Mouse (Mus musculus) heart, embryonic 10.5 days (tissue): Measurements from ENCODE around the gene Prpf8. TPM values are rescaled to one million over a fixed set of nuclear protein-coding genes. Genes with fewer than 3 reads are reported as not detected.

Experiments
- DNase-seq: peaks from one replicate; pipeline ENCODE4 v3.0.0-alpha.2; 2017; ENCODE audit warnings: low spot score
- H3K27ac ChIP-seq: fragments of 300-500 bp; sonication (generic); 2 replicates; pipeline ENCODE4 v1.5.1; 2016; ENCODE audit warnings: mild to moderate bottlenecking
- H3K27me3 ChIP-seq: fragments of 300-500 bp; sonication (generic); 2 replicates; pipeline ENCODE4 v1.6.1; 2016; ENCODE audit warnings: mild to moderate bottlenecking; ENCODE audit not compliant: poor library complexity, insufficient read depth, severe bottlenecking
- H3K36me3 ChIP-seq: fragments of 300-500 bp; sonication (generic); 2 replicates; pipeline ENCODE4 v1.6.1; 2016; ENCODE audit warnings: mild to moderate bottlenecking, moderate library complexity
- H3K4me1 ChIP-seq: fragments of 300-500 bp; sonication (generic); 2 replicates; pipeline ENCODE4 v1.6.1; 2016; ENCODE audit warnings: mild to moderate bottlenecking
- H3K4me3 ChIP-seq: fragments of 300-500 bp; sonication (generic); 2 replicates; pipeline ENCODE4 v1.5.1; 2016; ENCODE audit warnings: mild to moderate bottlenecking, moderate library complexity
- H3K9me3 ChIP-seq: fragments of 300-500 bp; sonication (generic); 2 replicates; pipeline ENCODE4 v1.6.1; 2016; ENCODE audit warnings: mild to moderate bottlenecking, moderate library complexity
- WGBS: fragments of 180-500 bp; shearing (Covaris S2); methylation state at CpG from one replicate; pipeline ENCODE4 v1.1.7; 2016; 5-methylcytosine and 5-hydroxymethylcytosine counted together
- polyA plus RNA-seq: library from polyadenylated mRNA; unstranded; fragments of >200 nt; fragmentation: Nextera tagmentation; extraction: Ambion mirVana; gene quantifications from 2 replicates; pipeline ENCODE4 v1.2.1, GENCODE M21; 2016

Gene Prpf8
- 49.2 and 53.7 TPM in 2 replicates for polyA plus RNA-seq

DNA sequence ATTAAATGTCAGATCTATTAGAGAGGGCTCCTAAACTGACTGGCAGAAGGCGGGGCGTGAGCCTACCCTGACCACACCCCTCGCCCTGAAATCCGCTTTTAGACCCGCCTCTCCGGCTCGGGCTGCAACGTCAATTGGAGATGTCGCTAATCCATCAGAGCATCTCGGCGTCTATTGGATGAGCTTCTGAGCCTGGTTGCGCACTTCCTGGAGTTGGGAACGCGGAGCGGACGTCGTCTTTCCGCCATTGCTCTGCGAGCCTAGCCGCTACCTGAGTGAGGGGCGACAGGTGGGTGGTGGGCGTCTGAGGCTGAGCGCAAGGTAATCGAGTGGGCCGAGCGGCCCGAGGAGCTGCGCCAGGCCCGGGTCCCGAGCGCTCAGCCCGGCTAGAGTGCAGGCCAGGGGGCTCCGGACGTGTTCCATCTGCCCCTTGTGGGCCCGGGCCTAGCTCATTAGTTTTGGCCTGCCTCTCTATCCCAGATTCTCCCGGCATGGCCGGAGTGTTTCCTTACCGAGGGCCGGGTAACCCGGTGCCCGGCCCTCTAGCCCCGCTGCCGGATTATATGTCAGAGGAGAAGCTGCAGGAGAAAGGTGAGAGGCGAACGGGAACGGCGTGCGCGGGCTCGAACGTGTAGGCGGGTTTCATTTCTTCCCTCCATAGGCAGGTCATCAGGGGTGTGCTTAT, at the start of gene Prpf8:
Gene Prpf8, plus strand, starts transcription at position 216 of the 685 bp plus-strand sequence.
- no peaks in the 10 kb centered on the region for H3K27me3 ChIP-seq
- peaks cover 12% of the 10 kb centered on the region for H3K4me1 ChIP-seq
- H3K4me3 ChIP-seq: peak within 1 kb of the TSS; percentile 97
- no peaks in the 10 kb centered on the region for H3K9me3 ChIP-seq
- H3K27ac ChIP-seq: peak within 1 kb of the TSS; percentile 97
- peak; percentile 99 for DNase-seq
- peaks cover 32% of the 10 kb centered on the region for H3K36me3 ChIP-seq
- under 1% methylated on average over 52 of the region's 52 CpGs for WGBS

DNA sequence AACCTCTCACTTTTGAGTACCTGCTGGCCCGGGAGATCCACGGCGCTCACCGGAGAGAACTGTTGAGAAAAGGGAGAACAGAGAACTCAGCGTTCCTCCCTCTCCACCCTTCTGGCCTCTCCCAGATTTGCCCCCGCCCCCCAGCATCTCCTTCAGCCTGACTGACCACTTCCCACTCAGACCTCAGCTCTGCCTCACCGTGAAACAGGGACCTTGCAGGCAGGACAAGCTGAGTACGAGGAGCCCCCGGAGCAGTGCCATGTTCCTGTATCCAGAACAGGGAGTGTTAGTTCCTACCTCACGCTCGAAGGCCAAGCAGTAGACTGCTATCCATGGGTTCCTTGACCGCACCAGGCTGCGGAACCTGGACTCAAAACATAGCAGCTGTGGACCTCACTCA, 48.4 kb upstream of the Prpf8 start:
- 81% methylated on average over 13 of the region's 13 CpGs for WGBS

DNA sequence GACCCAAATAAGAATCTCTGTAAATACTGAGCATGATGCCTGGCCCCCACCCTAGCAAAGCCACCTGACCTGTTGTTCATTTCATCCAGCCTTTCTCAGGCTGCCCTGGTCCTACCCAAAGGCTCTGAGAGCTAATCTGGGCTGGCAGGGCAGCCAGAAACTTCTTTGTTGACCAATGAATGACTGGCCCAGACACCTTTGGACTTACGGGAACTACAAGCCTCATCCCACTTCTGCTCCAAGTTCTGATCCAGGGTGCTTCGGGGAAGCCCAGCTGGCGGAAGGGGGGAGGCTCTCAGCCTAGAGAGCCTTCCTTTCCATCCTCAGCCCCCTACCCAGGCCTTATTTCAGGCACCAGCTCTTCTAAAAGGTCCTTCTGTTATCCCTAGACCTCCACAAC, 47.8 kb upstream of the Prpf8 start:
- 89% methylated on average over 3 of the region's 3 CpGs for WGBS
- no peak for DNase-seq
- H3K27ac ChIP-seq: no peak overlapping the region
- H3K4me1 ChIP-seq: peaks cover 14% of the 10 kb centered on the region
- H3K36me3 ChIP-seq: peaks cover 26% of the 10 kb centered on the region
- no peak overlapping the region for H3K4me3 ChIP-seq
- H3K27me3 ChIP-seq: 0 out of 2 replicates have a peak, but pooled peaks cover 5% of the 10 kb centered on the region
- peaks cover 6% of the 10 kb centered on the region for H3K9me3 ChIP-seq

More for the DNA sequence above, 48.4 kb upstream of the Prpf8 start:
- H3K9me3 ChIP-seq: peaks cover 6% of the 10 kb centered on the region
- peak overlapping the region; percentile 18; the same call in 1 of the 2 replicates for H3K4me3 ChIP-seq
- no peak for DNase-seq
- H3K36me3 ChIP-seq: peaks cover 25% of the 10 kb centered on the region
- H3K27ac ChIP-seq: no peak overlapping the region
- H3K4me1 ChIP-seq: peaks cover 10% of the 10 kb centered on the region; the same call in 1 of the 2 replicates
- H3K27me3 ChIP-seq: 0 out of 2 replicates have a peak, but pooled peaks cover 5% of the 10 kb centered on the region

DNA sequence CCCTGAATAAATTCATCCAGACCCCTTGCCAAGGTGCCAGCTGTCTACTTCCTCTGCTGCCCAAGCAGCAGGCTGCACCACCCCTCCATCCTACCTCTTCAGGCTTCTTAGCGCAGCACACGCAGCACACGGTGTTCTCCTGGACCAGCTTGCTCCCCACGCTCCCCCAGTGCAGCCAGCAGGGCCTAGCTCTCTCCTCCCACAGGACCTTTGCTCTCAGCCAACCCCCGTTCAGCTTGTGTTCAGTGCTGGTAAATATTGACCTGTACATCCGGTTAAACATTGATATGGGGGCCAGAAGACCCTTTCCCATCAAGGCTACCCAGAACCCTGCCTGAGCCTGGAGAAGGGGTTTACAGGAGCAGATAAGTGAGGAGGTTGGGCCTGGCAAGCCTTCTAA, 47.3 kb upstream of the Prpf8 start, which contains the start of gene Serpinf2:
Gene Serpinf2, minus strand, starts transcription at position 229 of the 400 bp plus-strand sequence.
- H3K27ac ChIP-seq: no peak within 1 kb of the TSS
- H3K36me3 ChIP-seq: peaks cover 32% of the 10 kb centered on the region
- DNase-seq: no peak
- H3K4me1 ChIP-seq: peaks cover 20% of the 10 kb centered on the region
- no peak within 1 kb of the TSS; the same call in 1 of the 2 replicates for H3K4me3 ChIP-seq
- WGBS: 83% methylated on average over 6 of the region's 6 CpGs
- peaks cover 2% of the 10 kb centered on the region for H3K9me3 ChIP-seq
- H3K27me3 ChIP-seq: 0 out of 2 replicates have a peak, but pooled peaks cover 5% of the 10 kb centered on the region

DNA sequence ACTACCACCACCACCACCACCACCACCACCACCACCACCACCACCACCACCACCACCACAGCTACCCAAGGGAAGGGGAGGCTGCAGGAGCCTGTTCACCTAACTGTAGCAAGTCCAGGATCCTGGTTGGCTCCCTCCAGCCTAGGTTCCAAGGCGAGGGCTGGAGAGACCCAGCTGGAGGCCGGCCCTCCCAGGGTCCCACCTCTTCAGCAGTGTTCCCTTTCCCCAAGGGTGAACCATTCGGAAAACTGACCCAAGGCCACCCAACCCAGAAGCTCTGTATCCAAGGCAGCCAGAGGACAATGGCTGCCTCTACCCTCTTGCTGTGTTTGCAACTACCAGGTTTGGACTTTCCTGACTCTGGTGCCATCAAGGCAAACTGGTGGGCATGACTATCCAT, 46.7 kb upstream of the Prpf8 start:
- DNase-seq: no peak

DNA sequence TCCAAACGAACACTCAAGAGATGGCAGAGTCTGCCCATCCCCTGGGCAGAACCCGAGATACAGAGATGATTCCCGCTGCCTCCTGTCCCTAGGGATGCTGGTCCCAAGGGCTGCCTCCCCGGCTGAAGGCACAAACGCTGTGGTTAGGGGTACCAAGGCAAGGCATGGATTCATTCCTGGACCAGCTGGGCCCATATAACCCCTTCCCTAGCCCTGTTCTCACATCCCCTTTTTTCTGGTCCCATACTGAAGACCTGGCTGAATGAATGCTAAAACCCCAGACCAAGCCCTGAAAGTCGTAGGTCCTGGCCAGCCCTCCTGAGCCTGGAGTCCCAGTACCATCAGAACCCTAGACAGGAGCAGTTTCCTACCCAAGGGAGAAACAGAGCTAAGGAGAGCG, 45.6 kb upstream of the Prpf8 start:
- Histone ChIP-seq H3K4me1 (peaks cover 31% of the 10 kb centered on the region), H3K36me3 (peaks cover 45% of the 10 kb centered on the region), H3K9me3 (no peaks in the 10 kb centered on the region), H3K4me3 (no peak overlapping the region), H3K27me3 (0 out of 2 replicates have a peak, but pooled peaks cover 5% of the 10 kb centered on the region), H3K27ac (no peak overlapping the region)
- DNase-seq: no peak
- WGBS: 78% methylated on average over 7 of the region's 7 CpGs

More for the DNA sequence above, 46.7 kb upstream of the Prpf8 start:
- Histone ChIP-seq H3K4me3 (no peak overlapping the region), H3K4me1 (peaks cover 26% of the 10 kb centered on the region), H3K27ac (no peak overlapping the region), H3K36me3 (peaks cover 38% of the 10 kb centered on the region), H3K27me3 (0 out of 2 replicates have a peak, but pooled peaks cover 5% of the 10 kb centered on the region), H3K9me3 (no peaks in the 10 kb centered on the region)
- 80% methylated on average over 3 of the region's 3 CpGs for WGBS

DNA sequence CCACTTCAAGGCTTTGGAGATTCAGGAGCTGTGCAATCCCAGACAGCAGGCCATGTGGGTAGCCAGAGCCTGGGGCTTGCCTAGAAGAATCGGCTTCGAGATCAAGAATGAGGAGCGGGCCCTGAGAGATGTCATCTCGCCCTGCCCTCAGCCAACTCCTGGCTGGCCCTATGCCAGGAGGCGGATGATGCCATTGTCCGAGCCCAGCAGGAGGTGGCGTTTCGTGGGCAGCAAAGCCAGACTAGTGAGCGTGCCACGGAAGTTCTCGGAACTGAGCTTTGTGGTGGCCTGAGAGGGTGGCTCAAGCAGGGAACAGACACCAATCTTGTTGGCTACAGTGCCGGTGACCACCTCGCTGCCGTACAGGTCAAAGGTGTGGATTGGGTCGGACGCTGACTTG, 45.0 kb upstream of the Prpf8 start:
- WGBS: 93% methylated on average over 16 of the region's 16 CpGs
- no peak for DNase-seq
- Histone ChIP-seq H3K4me3 (no peak overlapping the region), H3K4me1 (peaks cover 28% of the 10 kb centered on the region), H3K9me3 (no peaks in the 10 kb centered on the region), H3K27ac (no peak overlapping the region), H3K36me3 (peaks cover 45% of the 10 kb centered on the region), H3K27me3 (0 out of 2 replicates have a peak, but pooled peaks cover 5% of the 10 kb centered on the region)

DNA sequence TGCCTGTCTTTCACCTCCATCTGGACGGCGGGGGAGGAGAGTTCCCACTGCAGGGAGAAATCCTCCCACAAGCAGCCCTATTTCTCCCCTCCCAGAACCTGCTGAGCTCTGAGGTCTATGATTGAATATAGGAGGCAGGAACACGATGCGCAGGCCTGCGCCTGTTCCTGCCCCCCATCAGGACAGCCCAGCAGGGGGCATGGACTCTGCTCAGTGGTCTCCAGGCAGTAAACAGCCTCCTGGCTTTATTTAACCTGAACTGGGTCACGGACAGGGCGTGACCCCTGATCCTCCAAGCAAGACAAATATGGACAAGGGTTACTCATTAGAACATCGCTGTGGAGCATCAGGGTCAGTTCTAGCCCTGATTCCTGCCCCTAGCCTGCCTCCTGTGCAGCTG, 42.9 kb upstream of the Prpf8 start:
- Histone ChIP-seq H3K27me3 (no peaks in the 10 kb centered on the region), H3K27ac (peak overlapping the region; percentile 7; the same call in 1 of the 2 replicates), H3K4me1 (peaks cover 22% of the 10 kb centered on the region), H3K4me3 (no peak overlapping the region), H3K36me3 (peaks cover 64% of the 10 kb centered on the region), H3K9me3 (no peaks in the 10 kb centered on the region)
- DNase-seq: no peak
- WGBS: 70% methylated on average over 8 of the region's 8 CpGs

DNA sequence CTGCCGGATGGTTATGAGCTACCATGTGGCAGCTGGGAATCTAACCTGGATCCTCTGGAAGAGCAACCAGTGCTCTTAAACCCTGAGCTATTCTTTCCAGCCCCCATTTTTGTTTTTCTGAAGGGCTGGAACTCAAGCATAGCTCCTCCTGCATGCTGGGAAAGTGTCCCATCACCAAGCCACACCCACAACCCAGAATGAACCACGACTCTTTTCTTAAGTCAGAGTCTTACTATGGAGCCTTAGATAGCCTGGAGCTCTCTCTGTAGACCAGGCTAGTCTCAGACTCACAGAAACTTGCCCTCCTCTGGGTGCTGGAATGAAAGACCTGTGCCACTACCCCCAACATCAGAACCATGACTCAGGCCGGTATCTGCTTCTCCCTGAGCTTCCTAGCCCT, 38.0 kb upstream of the Prpf8 start:
- H3K4me3 ChIP-seq: no peak overlapping the region
- H3K27ac ChIP-seq: peak overlapping the region; percentile 48; the same call in 1 of the 2 replicates
- 78% methylated on average over 3 of the region's 3 CpGs for WGBS
- H3K36me3 ChIP-seq: peaks cover 62% of the 10 kb centered on the region
- no peak for DNase-seq
- H3K9me3 ChIP-seq: no peaks in the 10 kb centered on the region
- peaks cover 47% of the 10 kb centered on the region for H3K4me1 ChIP-seq
- H3K27me3 ChIP-seq: no peaks in the 10 kb centered on the region

DNA sequence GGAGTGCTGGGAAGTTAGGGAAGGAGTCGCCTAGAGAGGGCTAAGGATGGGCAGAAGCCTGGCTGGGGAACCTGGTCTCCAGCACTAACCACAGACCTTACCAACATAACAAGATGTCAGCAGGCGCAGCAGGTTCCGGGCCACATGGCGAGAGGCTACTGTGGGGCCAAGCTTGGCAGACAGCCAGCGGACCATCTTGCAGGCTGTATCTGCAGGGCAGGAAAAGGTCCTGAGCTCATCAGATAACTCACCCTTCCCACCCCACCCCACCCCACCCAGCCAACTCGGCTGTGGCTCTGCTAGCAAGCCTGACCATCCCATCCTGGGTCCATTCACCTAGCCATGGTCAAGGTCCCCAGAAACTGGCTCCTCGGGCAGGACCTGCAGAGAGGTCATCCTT, 36.9 kb upstream of the Prpf8 start:
- peaks cover 52% of the 10 kb centered on the region for H3K36me3 ChIP-seq
- no peaks in the 10 kb centered on the region for H3K9me3 ChIP-seq
- 71% methylated on average over 7 of the region's 7 CpGs for WGBS
- peak; percentile 87 for DNase-seq
- H3K4me3 ChIP-seq: no peak overlapping the region
- no peaks in the 10 kb centered on the region for H3K27me3 ChIP-seq
- no peak overlapping the region for H3K27ac ChIP-seq
- peaks cover 47% of the 10 kb centered on the region for H3K4me1 ChIP-seq

DNA sequence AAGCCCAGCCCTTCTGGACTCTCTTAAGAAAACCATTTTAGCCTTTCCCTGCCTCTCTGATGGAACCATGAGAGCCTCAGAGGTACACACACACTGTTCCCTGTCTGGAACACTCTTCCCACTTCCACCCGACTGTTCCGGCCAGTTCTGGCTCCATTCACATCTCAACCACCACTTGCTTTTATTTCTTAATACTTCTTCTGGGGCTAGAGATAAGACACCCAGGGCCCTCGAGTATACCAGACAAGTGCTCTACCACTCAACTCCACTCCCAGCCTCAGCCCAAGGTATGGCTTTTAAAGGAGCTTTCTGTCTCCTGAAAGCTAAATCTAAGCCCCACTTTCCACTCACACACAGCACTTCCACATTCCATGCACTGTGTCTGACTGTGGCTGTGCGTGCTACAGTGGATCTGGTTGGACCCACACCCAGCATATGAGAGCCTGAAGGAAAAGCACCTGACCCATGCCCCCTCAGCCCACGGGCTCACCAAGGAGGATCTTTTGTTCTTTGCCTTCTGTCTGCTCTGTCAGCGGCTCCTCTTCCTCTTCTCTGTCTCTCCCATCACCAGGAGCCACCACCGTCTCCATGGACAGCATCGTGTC, 36.2 kb upstream of the Prpf8 start:
- WGBS: 79% methylated on average over 8 of the region's 8 CpGs

DNA sequence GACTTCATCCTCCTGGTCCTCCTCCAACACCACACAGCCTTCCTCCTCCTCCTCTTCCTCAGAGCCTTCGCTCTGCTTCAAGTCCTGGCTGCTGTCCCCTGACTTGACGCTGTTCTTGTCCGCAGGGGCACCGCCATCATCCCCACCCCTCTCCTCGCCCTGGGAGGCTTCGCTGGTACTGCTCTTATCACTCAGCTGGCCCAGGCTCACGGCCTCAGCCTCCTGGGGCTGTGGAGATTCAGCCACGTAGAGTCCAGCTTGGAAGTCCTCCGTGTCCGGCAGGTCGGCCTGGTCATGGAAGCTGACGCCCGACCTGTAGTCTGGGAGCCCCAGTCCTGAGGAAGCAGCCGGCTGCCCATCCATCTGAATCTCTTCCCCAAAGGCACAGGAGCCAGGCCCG, 35.7 kb upstream of the Prpf8 start:
- no peak overlapping the region for H3K4me3 ChIP-seq
- peaks cover 44% of the 10 kb centered on the region for H3K4me1 ChIP-seq
- H3K27ac ChIP-seq: peak overlapping the region; percentile 72
- peaks cover 42% of the 10 kb centered on the region for H3K36me3 ChIP-seq
- no peaks in the 10 kb centered on the region for H3K27me3 ChIP-seq
- no peak for DNase-seq
- no peaks in the 10 kb centered on the region for H3K9me3 ChIP-seq
- 70% methylated on average over 15 of the region's 15 CpGs for WGBS

More for the DNA sequence above, 36.2 kb upstream of the Prpf8 start:
- Histone ChIP-seq H3K36me3 (peaks cover 45% of the 10 kb centered on the region), H3K4me3 (no peak overlapping the region), H3K9me3 (no peaks in the 10 kb centered on the region), H3K4me1 (peaks cover 46% of the 10 kb centered on the region), H3K27ac (peak overlapping the region; percentile 72; the same call in 1 of the 2 replicates), H3K27me3 (no peaks in the 10 kb centered on the region)
- DNase-seq: no peak

DNA sequence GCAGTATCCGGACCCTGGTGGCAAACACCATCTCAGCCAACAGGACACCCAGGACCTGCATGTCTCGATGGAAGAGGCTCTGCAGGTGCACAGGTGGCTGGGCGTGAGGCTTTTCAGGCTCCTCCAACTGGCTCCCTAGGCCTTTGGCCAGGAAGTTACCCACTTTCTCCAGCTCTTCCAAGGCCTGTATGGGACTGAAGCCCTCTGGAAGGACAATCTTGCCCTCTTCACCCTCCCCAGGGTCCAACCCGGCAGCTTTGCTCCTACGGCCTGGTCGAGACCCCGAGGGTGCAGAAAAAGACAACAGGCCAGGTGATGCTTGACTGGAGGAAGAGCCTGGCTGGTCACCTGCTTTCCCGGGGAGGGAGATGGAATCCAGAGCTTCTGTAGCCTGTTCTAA, 34.5 kb upstream of the Prpf8 start:
- DNase-seq: no peak
- Histone ChIP-seq H3K27me3 (no peaks in the 10 kb centered on the region), H3K36me3 (peaks cover 38% of the 10 kb centered on the region), H3K4me3 (no peak overlapping the region), H3K27ac (no peak overlapping the region), H3K9me3 (no peaks in the 10 kb centered on the region), H3K4me1 (peaks cover 44% of the 10 kb centered on the region)
- 93% methylated on average over 8 of the region's 8 CpGs for WGBS
